Mouse (Mus musculus) G1E (cell line): Measurements from ENCODE around the gene Ccr6. TPM values are rescaled to one million over a fixed set of nuclear protein-coding genes. Genes with fewer than 3 reads are reported as not detected.

Experiments used
- ATAC-seq: 2 replicates; pipeline ENCODE4 v1.8.0; 2016; ENCODE audit warnings: mild to moderate bottlenecking; ENCODE audit not compliant: insufficient number of reproducible peaks, poor library complexity, low FRiP score, severe bottlenecking; ENCODE audit errors: extremely low read depth
- DNase-seq: peaks from one replicate; pipeline ENCODE4 v3.0.0; 2012; ENCODE audit warnings: low spot score
- H3K27me3 ChIP-seq: 2 replicates; pipeline ENCODE4 v1.6.1; 2012; ENCODE audit warnings: mild to moderate bottlenecking, low read length, inconsistent platforms; ENCODE audit not compliant: insufficient read depth
- H3K36me3 ChIP-seq: replicated peaks from 2 replicates; pipeline ENCODE3; 2012; ENCODE audit warnings: mild to moderate bottlenecking, inconsistent platforms
- H3K4me1 ChIP-seq: 2 replicates; pipeline ENCODE4 v1.6.1; 2012; ENCODE audit warnings: low read depth, low read length, inconsistent platforms, mixed read lengths; ENCODE audit not compliant: insufficient read depth
- H3K4me3 ChIP-seq: 2 replicates; pipeline ENCODE4 v1.5.1; 2012; ENCODE audit warnings: low read depth, mild to moderate bottlenecking, inconsistent platforms, low read length, moderate library complexity, mixed read lengths
- H3K9me3 ChIP-seq: replicated peaks from 2 replicates; pipeline ENCODE4 v1.6.1; 2012; ENCODE audit warnings: inconsistent platforms
- CTCF ChIP-seq: IDR thresholded peaks from 2 replicates; pipeline ENCODE4 v1.5.1; 2012; ENCODE audit warnings: low read depth, low read length, inconsistent platforms, mixed read lengths
- GATA1 ChIP-seq: IDR thresholded peaks from 2 replicates; pipeline ENCODE4 v1.6.1; 2012; ENCODE audit warnings: borderline replicate concordance, low read length, inconsistent platforms, mixed read lengths
- GATA2 ChIP-seq: IDR thresholded peaks from 2 replicates; pipeline ENCODE4 v1.6.1; 2012; ENCODE audit warnings: low read depth, low read length, inconsistent platforms, borderline replicate concordance
- POLR2AphosphoS5 ChIP-seq: IDR thresholded peaks from 2 replicates; pipeline ENCODE4 v1.6.1; 2012; ENCODE audit warnings: low read depth, low read length, inconsistent platforms; ENCODE audit not compliant: insufficient replicate concordance
- TAL1 ChIP-seq: conservative IDR thresholded peaks from 2 replicates; pipeline ENCODE4 v1.6.1; 2012; ENCODE audit warnings: low read depth, low read length, inconsistent platforms, mixed read lengths
- polyA plus RNA-seq: library from polyadenylated mRNA; stranded (reverse); fragments of >175 nt; gene quantifications from 2 replicates; pipeline ENCODE4 v1.2.3, GENCODE M21; 2012
- total RNA-seq, 2 experiments: library from RNA; stranded (forward) in 1 of 2; stranded (reverse) in 1 of 2; fragments of 200-1000 nt in 1 of 2; fragments of >200 nt in 1 of 2; fragmentation: Nextera tagmentation in 1 of 2; gene quantifications; 2 replicates each; pipeline ENCODE4 v1.2.3; 2014 to 2017

Gene Ccr6
- total and polyA plus RNA-seq, 3 experiments: not detected

DNA sequence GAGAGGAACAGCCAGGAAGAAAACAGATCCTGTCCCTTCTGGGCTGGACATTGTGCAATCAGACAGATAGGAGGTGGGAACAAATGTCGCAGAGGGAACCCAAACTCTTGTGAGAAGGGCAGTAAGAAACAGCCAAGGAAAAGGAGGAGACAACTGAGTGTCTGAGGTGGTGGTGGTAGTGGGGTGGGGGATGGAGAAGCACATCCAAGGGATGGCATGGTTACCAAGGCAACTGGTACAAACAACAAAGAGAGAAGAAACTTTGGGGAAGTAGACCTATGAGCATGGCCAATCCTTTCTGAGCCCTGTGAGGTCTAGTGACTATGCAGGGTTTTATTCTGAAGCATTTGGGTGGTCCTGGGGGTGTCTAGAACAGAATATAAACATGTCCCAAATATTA, 21.5 kb upstream of the Ccr6 start:
- Histone ChIP-seq H3K4me1 (no peaks in the 10 kb centered on the region), H3K36me3 (no peaks in the 10 kb centered on the region), H3K27me3 (peaks cover 13% of the 10 kb centered on the region), H3K9me3 (no peaks in the 10 kb centered on the region), H3K4me3 (no peak overlapping the region)
- no peak for TF ChIP-seq POLR2AphosphoS5
- no peak for TF ChIP-seq CTCF
- TF ChIP-seq GATA2: no peak
- DNase-seq (no peak), ATAC-seq (no peak)

- Histone ChIP-seq H3K4me3 (no peak overlapping the region), H3K27me3 (peaks cover 13% of the 10 kb centered on the region), H3K9me3 (no peaks in the 10 kb centered on the region), H3K4me1 (no peaks in the 10 kb centered on the region), H3K36me3 (no peaks in the 10 kb centered on the region)
- TF ChIP-seq CTCF (no peak), TAL1 (no peak), GATA1 (no peak), GATA2 (no peak), POLR2AphosphoS5 (no peak)
- ATAC-seq: no peak
- DNase-seq: no peak
Measured at GRCm38 (mm10) chr17:8215016-8215745, 20.7 kb upstream of the Ccr6 start.

DNA sequence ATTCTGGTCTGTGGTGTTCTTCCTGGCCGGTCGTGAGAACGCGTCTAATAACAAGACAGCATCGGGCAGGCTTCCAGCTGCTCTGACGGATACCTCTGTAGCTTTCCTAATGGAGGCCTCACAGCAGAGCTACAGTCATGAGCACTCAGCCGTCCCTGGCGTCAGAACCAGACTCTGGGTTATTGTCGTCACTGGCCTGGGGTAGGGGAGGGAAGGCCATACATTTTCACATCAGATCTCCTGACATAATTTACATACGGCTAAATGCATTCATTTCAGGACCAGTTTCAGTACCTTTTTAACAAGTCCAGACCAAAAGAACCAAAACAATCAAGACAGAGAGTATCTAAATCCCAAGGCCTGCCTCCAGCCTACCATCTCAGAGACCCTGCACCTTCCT, 12.6 kb upstream of the Ccr6 start:
- DNase-seq: no peak
- Histone ChIP-seq H3K4me1 (no peaks in the 10 kb centered on the region), H3K4me3 (no peak overlapping the region), H3K27me3 (peaks cover 3% of the 10 kb centered on the region), H3K36me3 (no peaks in the 10 kb centered on the region), H3K9me3 (no peaks in the 10 kb centered on the region)
- no peak for TF ChIP-seq TAL1
- ATAC-seq: no peak

DNA sequence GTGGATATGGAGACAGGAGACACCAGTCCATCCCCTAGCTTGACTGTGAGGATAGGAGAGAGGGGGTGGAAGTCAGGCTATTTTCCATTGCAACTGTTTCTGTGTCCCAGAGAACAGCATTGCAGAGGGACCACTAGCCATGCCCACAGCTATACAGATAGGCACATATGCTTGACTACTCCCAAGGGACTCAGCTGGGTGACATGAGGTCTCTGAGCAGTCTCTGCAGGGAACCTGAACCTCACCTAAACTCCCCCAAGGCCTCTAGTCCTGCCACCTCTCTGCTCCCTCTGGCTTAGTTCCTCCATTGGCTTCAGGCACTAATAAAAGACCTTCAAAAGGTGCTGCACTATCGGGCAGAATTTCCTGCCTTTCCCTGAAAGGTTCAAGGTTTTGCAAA, 11.8 kb upstream of the Ccr6 start:
- no peak for ATAC-seq
- Histone ChIP-seq H3K9me3 (no peaks in the 10 kb centered on the region), H3K4me1 (no peaks in the 10 kb centered on the region)

DNA sequence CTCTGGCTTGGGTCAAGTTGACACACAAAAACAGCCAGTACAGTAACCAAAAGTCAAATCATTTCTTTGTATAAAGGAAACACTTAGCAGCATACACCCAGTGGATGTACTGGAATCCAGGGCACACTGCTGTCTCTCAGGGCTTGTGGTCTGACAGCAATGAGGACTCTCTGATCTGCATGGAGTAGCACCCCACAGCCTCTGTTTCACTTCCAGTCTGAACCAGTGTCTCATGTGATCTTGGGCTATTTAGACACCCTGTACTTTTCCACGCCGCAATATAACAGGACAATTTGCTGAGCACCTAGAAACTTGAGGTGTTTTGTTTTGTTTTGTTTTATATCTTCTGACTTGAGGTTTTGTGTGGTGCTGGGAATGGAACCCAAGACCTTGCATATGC, 10.7 kb upstream of the Ccr6 start:
- Histone ChIP-seq H3K4me1 (no peaks in the 10 kb centered on the region), H3K9me3 (no peaks in the 10 kb centered on the region), H3K27me3 (peaks cover 8% of the 10 kb centered on the region), H3K4me3 (no peak overlapping the region), H3K36me3 (no peaks in the 10 kb centered on the region)
- no peak for ATAC-seq
- TF ChIP-seq GATA2 (no peak), POLR2AphosphoS5 (no peak), GATA1 (no peak), CTCF (no peak), TAL1 (no peak)
- DNase-seq: no peak

More for the DNA sequence above, 11.8 kb upstream of the Ccr6 start:
- Histone ChIP-seq H3K27me3 (peaks cover 8% of the 10 kb centered on the region), H3K36me3 (no peaks in the 10 kb centered on the region), H3K4me3 (no peak overlapping the region)
- TF ChIP-seq POLR2AphosphoS5: no peak
- no peak for TF ChIP-seq CTCF
- no peak for TF ChIP-seq TAL1
- no peak for TF ChIP-seq GATA1
- no peak for TF ChIP-seq GATA2
- no peak for DNase-seq

DNA sequence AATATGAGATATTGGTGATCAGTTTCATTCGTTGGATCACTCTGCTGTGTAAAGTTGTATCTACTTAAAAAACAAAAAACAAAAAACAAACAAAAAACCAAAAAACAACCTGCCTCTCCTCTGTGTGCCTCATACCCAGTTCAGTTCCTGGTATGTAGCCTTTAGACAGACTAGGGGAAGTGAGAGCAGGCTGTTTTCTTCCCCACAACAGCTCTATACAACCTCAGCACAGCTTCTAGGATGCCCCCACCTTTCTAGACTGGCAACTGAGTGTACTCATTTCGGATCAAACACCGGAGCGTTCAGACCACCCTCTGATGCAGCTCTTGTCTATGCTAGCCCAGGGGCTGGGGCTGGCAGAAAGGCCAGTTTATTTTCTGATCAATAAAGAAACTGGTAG, 10.1 kb upstream of the Ccr6 start:
- DNase-seq (no peak), ATAC-seq (no peak)
- Histone ChIP-seq H3K4me1 (no peaks in the 10 kb centered on the region), H3K27me3 (peaks cover 11% of the 10 kb centered on the region), H3K36me3 (no peaks in the 10 kb centered on the region), H3K9me3 (no peaks in the 10 kb centered on the region), H3K4me3 (no peak overlapping the region)
- TF ChIP-seq POLR2AphosphoS5 (no peak), CTCF (no peak), GATA1 (no peak), TAL1 (no peak), GATA2 (no peak)

DNA sequence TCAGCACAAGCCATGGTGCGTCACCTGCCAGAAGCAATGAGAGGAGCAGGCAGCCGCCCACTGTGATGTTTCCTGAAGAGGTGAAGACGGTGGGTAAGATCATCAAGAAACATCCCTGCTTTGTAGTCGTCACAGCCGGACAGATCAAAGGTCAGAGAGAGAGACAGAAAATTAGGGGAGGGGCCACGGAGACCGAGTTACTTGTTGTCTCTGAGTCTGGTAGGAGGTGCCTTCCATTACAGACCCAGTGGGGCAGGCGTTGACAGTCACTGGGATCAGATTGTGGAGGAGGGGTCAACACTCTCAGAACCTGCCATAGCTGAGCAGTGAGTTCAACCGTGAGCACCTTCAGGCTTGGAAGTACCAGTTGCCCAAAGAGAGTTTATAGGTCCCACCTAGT, 7.2 kb upstream of the Ccr6 start:
- no peak for TF ChIP-seq POLR2AphosphoS5
- no peak for TF ChIP-seq GATA1
- TF ChIP-seq TAL1: no peak
- no peak for TF ChIP-seq CTCF
- no peak for TF ChIP-seq GATA2
- Histone ChIP-seq H3K4me1 (no peaks in the 10 kb centered on the region), H3K4me3 (no peak overlapping the region), H3K36me3 (no peaks in the 10 kb centered on the region), H3K9me3 (no peaks in the 10 kb centered on the region), H3K27me3 (peaks cover 17% of the 10 kb centered on the region)
- no peak for DNase-seq
- ATAC-seq: no peak
